Mouse (Mus musculus) lung, postnatal 0 days (tissue): ENCODE data around the gene Dpysl5.

Experiments used
- CTCF ChIP-seq: IDR thresholded peaks from 2 replicates; pipeline ENCODE4 v1.5.1; 2016; ENCODE audit warnings: antibody characterized with exemption, mild to moderate bottlenecking
- EP300 ChIP-seq: IDR thresholded peaks from 2 replicates; pipeline ENCODE4 v1.6.1; 2016; ENCODE audit warnings: antibody characterized with exemption, mild to moderate bottlenecking, control low read depth

- TF ChIP-seq EP300, result no peak
- no peak for TF ChIP-seq CTCF
These were observed 632 bp downstream of the Dpysl5 start for GRCm38 (mm10) chr5:30712002-30712390.
